Mouse (Mus musculus): ENCODE data around the gene Gm9999.
"Not testable (repeated sequence)": the region's sequence is repeated elsewhere in the genome, so short reads cannot be mapped to it uniquely, and the experiment has no call there.

The Gm9999 gene

GRCm38 (mm10) chr7:46983280-46983679 is at the start of gene Gm9999:
Gene Gm9999 (plus strand): TSS chr7:46983580.
- no peak for DNase-seq (ENCODE audit: low read depth, low spot score)

- DNase-seq (ENCODE audit: low read depth, low spot score), result no peak
Observed at GRCm38 (mm10) chr7:46934788-46935187, 48.6 kb upstream of the Gm9999 start.

- peak; percentile 68 for DNase-seq (ENCODE audit: low read depth, low spot score)
Observed at GRCm38 (mm10) chr7:46935847-46936246, 47.5 kb upstream of the Gm9999 start.

- peak; percentile 93 for DNase-seq (ENCODE audit: low read depth, low spot score)
Observed at GRCm38 (mm10) chr7:46957831-46958691, 25.3 kb upstream of the Gm9999 start, which contains the start of gene Uevld. Gene Uevld (minus strand): TSS chr7:46958527.

- DNase-seq (ENCODE audit: low read depth, low spot score), result peak; percentile 19
Observed at GRCm38 (mm10) chr7:46958853-46959252, 24.5 kb upstream of the Gm9999 start.

GRCm38 (mm10) chr7:46960991-46961390 is 22.4 kb upstream of the Gm9999 start:
- DNase-seq (ENCODE audit: low read depth, low spot score), result no peak

GRCm38 (mm10) chr7:46962132-46962531 is 21.2 kb upstream of the Gm9999 start:
- DNase-seq (ENCODE audit: low read depth, low spot score), result no peak

- peak; percentile 84 for DNase-seq (ENCODE audit: low read depth, low spot score)
Observed at GRCm38 (mm10) chr7:46962806-46963618, 20.4 kb upstream of the Gm9999 start.

- DNase-seq (ENCODE audit: low read depth, low spot score), result no peak
Observed at GRCm38 (mm10) chr7:46964070-46964469, 19.3 kb upstream of the Gm9999 start.

GRCm38 (mm10) chr7:46969898-46970297 is 13.5 kb upstream of the Gm9999 start:
- DNase-seq (ENCODE audit: low read depth, low spot score), result no peak

- DNase-seq (ENCODE audit: low read depth, low spot score), result no peak
Observed at GRCm38 (mm10) chr7:46974648-46975047, 8.7 kb upstream of the Gm9999 start.

GRCm38 (mm10) chr7:46975456-46975855 is 7.9 kb upstream of the Gm9999 start:
- no peak for DNase-seq (ENCODE audit: low read depth, low spot score)

- DNase-seq (ENCODE audit: low read depth, low spot score), result no peak
Observed at GRCm38 (mm10) chr7:46985718-46986505, 2.5 kb downstream of the Gm9999 start.

- no peak for DNase-seq (ENCODE audit: low read depth, low spot score)
Observed at GRCm38 (mm10) chr7:46986646-46987045, 3.3 kb downstream of the Gm9999 start.

GRCm38 (mm10) chr7:46987073-46987472 is 3.7 kb downstream of the Gm9999 start:
- DNase-seq (ENCODE audit: low read depth, low spot score), result no peak

- not testable (repeated sequence) for DNase-seq (ENCODE audit: low read depth, low spot score)
Observed at GRCm38 (mm10) chr7:46989387-46989786, 6.0 kb downstream of the Gm9999 start.

- no peak for DNase-seq (ENCODE audit: low read depth, low spot score)
Observed at GRCm38 (mm10) chr7:46993079-46993478, 9.7 kb downstream of the Gm9999 start.

- no peak for DNase-seq (ENCODE audit: low read depth, low spot score)
Observed at GRCm38 (mm10) chr7:46995558-46995957, 12.2 kb downstream of the Gm9999 start.

- no peak for DNase-seq (ENCODE audit: low read depth, low spot score)
Observed at GRCm38 (mm10) chr7:46997008-46997407, 13.6 kb downstream of the Gm9999 start.

- no peak for DNase-seq (ENCODE audit: low read depth, low spot score)
Observed at GRCm38 (mm10) chr7:46997644-46998395, 14.4 kb downstream of the Gm9999 start.

GRCm38 (mm10) chr7:46998942-46999341 is 15.6 kb downstream of the Gm9999 start:
- DNase-seq (ENCODE audit: low read depth, low spot score), result no peak
